Mouse (Mus musculus): ENCODE data around the gene Ywhae. TPM values are rescaled to one million over a fixed set of nuclear protein-coding genes. Genes with fewer than 3 reads are reported as not detected.
"Not testable (repeated sequence)": the region's sequence is repeated elsewhere in the genome, so short reads cannot be mapped to it uniquely, and the experiment has no call there.

Gene Ywhae
- 100 to 1,000 TPM; 479 to 486 TPM for polyA plus RNA-seq (2017; shearing (Covaris generic))

GRCm38 (mm10) chr11:75732434-75733226 lies at the start of gene Ywhae:
TSS of gene Ywhae (plus strand) at chr11:75732869.
- peak; percentile 82 for ATAC-seq

GRCm38 (mm10) chr11:75684462-75684861 lies 48.2 kb upstream of the Ywhae start:
- ATAC-seq, result no peak

DNA sequence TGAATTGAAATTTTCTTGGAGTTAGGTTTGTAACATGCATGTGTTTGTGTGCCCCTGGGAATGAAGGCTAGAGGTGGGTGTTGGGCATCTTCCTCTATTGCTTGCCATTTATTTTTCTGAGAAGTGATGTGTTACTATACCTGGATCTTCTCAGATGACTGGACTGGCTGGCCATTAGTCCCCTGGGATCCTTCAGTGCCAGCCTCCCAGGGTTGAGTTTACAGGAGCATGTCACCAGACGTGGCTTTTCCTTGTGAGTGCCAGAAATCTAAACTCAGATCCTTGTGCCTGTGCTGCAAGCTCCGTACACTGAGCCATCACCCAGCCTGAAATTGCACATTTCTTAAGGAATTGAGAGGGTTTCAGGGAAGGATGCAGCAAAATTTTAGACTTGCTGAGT lies 47.7 kb upstream of the Ywhae start:
- no peak for ATAC-seq

- ATAC-seq, result no peak
These were observed 45.2 kb upstream of the Ywhae start for GRCm38 (mm10) chr11:75687343-75687993.

DNA sequence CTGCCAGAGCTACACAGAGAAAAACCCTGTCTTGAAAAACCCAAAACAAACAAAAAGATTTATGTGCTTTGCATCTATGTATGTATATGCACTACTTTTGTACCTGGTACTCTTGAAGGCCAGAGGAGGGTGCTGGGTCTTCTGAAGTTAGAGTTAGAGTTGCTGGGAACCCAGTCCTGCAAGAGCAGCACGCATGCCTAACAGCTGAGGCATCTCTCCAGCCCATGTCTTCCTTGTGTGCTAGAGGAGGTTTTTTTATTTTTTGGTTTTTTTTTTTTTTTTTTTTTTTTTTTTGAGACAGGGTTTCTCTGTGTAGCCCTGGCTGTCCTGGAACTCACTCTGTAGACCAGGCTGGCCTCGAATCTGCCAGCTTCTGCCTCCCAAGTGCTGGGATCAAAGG lies 44.5 kb upstream of the Ywhae start:
- no peak for ATAC-seq

DNA sequence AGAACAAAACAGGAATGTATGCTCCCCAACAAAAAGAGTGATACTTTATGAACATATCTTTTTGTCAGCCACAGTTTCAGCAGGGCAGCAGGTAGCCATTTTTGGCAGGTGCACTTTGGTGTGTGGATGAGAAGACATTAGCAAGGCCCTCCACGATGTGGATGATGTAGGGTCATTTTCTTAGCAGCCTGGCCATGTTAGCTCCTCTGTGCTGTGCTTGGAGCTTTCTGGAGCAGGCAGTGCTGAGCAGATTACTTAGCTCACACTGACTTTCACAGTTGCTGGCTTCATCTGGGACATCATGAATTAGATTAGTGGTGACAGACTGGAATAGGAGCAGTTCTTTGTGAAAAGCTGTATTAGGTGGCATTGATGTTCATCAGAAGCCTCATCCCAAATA lies 42.7 kb upstream of the Ywhae start:
- no peak for ATAC-seq

- no peak for ATAC-seq
These were observed 41.6 kb upstream of the Ywhae start for GRCm38 (mm10) chr11:75691047-75691446.

- ATAC-seq, result no peak
These were observed 39.1 kb upstream of the Ywhae start for GRCm38 (mm10) chr11:75693570-75693969.

- not testable (repeated sequence) for ATAC-seq
These were observed 35.2 kb upstream of the Ywhae start for GRCm38 (mm10) chr11:75697464-75697863.

DNA sequence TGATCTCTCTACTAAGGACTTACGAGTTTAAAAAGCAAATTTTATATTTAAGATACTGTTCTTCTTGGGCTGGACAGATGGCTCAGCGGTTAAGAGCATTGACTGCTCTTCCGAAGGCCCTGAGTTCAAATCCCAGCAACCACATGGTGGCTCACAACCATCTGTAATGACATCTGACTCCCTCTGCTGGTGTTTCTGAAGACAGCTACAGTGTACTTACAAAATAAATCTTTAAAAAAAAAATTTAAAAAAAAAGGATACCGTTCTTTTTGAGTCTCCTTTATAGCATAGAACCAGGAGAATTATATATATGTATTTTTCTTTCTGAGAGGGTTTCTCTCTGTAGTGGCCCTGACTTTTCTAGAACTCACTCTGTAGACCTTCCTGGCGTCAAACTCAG lies 32.1 kb upstream of the Ywhae start:
- ATAC-seq, result no peak

DNA sequence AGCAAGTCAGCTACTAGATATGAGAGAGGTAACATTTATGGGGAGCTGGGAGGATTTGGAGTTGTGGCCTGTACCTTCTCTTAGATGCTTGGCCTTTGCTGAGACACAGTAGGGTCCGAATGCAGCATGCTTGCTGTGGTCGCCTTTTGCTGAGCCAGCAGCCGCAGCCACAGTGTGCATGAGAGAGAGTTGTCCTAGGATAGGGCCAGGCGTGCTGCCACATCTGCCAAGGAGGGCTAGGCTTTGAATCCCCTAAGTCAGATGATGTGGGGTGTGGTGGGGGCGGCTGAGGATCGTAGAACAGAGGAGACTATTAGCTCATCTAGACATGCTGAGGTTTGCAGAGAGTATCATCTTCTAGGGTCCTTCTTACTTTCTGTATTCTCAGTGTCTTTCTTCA lies 29.9 kb upstream of the Ywhae start:
- no peak for ATAC-seq

DNA sequence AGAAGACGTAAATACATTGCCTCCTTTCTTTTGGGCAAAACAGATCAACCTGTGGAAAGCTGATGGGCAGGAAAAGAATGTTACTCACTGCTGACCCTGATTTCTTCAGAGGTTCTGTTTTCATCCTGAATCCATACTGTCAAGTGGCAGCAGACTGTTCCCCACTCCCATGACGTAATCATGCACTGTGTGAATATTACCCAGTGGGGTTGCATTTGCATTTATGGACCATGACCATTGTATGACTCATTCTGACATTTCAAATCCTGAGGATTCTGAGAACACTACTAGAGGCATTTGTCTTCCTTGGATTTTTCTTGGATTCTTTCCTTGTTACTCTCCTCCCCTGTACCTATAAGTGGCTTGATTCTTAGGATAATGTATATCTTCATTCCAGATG lies 28.9 kb upstream of the Ywhae start:
- ATAC-seq, result no peak

GRCm38 (mm10) chr11:75713949-75714348 lies 18.7 kb upstream of the Ywhae start:
- no peak for ATAC-seq

DNA sequence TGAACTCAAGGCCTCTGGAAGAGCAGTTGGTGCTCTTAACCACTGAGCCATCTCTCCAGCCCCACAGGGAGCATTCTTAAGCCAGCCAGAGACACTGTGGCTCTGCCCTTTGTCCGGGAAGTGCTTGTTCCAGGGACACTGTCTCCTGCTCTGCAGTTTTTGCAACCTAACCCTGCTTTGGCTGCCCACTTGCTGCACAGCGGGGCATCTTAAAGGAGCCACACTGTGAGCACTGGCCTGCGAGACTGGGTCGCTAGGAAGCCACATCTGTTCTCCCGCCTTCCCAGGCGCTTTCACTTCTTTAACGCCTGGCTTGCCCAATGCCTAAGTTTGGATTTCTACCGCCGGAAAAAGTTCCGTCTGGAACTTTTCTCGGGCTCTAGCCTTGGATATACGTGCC lies 17.1 kb upstream of the Ywhae start:
- ATAC-seq, result no peak

- no peak for ATAC-seq
These were observed 15.9 kb upstream of the Ywhae start for GRCm38 (mm10) chr11:75716661-75717325.

DNA sequence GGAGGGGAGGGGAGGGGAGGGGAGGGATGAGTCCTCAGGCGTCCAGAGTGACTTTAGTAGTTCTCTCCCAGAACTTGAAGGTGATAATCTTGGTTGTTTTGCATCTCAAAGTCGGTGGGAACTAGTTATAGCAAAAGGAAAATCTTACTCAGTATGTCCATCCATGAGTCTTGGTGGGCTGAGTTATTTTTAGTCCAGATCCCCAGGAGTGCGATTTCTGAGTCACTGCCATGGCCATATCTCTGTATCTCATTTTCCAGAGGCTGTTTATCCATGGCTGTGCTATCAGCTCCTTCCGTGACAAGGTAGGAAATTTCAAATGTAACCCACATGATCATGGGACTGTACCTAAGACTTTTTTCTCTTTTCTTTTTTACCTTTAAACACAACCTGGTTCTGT lies 10.3 kb upstream of the Ywhae start:
- ATAC-seq, result no peak

GRCm38 (mm10) chr11:75727168-75727567 lies 5.5 kb upstream of the Ywhae start:
- ATAC-seq, result no peak

DNA sequence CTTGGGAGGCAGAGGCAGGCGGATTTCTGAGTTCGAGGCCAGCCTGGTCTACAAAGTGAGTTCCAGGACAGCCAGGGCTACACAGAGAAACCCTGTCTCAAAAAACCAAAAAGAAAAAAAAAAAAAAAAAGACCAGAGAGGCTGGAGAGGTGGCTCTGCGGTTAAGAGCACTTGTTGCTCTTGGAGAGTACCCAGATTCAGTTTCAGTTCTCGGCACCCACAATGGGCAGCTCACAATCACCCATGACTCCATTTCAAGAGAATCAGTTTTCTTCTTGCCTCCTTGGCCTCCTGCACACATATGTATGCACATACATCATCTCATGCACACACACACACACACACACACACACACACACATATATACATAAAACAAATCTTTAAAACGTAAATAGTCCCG lies 5.0 kb upstream of the Ywhae start:
- ATAC-seq, result not testable (repeated sequence)

DNA sequence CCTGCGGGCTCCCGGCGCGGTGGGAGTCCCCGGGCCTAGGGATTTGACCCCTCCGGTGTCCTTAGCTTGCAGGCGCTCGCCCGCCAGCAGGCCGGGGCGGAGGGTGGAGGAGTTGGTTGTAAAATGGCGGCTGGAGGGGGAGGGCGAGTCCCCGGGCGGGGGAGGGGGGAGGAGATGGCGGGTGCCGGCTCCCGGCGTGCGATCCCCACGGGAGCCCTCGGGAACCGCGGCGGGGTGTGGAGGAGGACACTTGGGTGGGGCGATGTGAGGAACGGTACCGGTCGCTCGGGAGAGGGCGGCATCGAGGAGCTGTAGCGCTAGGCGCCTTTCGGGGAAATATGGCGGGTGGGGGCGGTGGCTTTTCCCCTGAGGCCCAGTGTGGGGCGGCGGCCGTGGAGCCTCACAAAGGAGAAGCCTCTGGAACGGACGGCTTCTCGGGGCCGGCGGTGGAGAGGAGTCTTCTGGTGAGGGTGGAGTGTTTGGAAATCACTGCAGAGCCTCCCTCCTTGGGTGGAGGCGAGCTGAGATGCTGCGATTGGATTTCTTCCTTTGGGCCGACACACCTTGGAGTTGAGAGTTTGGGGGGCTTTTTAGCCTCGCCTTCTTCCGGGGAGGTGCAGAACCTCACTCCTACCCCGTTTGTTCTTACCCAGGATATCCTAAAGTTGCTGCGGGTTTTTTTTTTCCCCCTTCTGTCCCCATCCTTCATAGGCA lies 715 bp downstream of the Ywhae start:
- ATAC-seq, result peak; percentile 21

DNA sequence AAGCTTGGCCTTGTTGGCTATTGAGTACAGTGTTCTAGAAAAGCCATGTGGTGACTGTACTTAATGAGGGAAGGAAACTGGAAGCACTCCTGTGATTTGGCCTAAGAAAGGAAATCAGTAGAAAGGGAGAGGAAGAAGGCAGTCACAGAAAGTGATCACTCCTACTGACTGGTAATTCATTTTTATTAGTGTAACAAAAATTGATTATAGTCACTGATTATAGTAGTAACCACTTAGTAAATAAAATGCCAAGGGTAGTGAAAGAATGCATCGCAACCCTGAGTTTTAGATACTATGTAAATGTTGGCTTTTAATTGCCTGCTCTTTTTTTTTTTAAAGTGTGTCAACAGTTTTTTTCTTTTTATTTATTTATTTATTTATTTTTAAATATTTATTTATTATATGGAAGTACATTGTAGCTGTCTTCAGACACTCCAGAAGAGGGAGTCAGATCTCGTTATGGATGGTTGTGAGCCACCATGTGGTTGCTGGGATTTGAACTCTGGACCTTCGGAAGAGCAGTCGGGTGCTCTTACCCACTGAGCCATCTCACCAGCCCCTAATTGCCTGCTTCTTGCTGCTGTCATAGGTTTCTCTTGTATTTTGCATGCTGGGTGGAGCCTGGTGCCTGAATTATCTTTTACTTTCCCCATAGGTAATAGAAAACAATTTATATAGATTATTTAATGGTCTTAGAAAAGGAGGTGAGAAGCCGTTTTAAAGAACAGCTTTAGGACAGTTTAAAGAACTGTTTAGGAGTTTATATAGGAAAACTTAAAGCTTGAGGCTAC lies 3.0 kb downstream of the Ywhae start:
- ATAC-seq, result no peak

GRCm38 (mm10) chr11:75736978-75737377 lies 4.3 kb downstream of the Ywhae start:
- ATAC-seq, result no peak

DNA sequence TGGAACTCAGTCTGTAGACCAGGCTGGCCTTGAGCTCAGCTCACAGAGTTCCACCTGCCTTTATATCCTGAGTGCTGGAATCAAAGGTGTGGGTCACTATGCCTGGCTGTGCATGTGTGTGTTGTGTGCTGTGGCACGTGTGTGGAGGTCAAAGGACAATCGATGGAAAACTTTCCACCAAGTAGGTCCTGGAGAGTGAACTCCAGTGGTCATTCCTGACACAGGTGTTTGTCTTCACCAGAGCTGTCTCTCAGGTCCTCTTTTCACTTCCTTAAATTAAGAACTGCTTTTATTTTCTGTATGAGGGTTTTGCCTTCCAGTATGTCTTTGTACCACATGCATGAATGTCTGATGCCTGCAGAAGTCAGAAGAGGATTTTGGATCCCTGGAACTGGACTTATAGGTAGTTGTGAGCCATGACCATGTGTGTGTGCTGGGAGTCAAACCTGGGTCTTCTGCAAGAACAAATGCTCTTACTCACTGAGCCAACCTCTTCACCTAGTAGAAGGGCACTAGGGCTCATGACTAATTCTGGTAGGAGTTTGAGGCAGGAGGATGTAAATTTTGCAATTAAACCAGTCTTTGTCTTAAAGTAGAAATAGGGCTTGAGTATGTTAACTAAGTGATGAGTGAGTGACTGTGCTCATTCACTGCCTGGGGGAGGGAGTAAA lies 5.3 kb downstream of the Ywhae start:
- no peak for ATAC-seq

Measured in activated CD4-positive, CD25-positive, alpha-beta regulatory T cell, adult 4 months (primary cell).